Mouse (Mus musculus) CD4-positive, CD25-positive, alpha-beta regulatory T cell, adult 2 months (primary cell): ENCODE data around the gene Tmem245.

Experiments
- DNase-seq: peaks from one replicate; pipeline ENCODE4 v3.0.0-alpha.2; 2012; ENCODE audit warnings: low read depth, low spot score

Tmem245 gene

DNA sequence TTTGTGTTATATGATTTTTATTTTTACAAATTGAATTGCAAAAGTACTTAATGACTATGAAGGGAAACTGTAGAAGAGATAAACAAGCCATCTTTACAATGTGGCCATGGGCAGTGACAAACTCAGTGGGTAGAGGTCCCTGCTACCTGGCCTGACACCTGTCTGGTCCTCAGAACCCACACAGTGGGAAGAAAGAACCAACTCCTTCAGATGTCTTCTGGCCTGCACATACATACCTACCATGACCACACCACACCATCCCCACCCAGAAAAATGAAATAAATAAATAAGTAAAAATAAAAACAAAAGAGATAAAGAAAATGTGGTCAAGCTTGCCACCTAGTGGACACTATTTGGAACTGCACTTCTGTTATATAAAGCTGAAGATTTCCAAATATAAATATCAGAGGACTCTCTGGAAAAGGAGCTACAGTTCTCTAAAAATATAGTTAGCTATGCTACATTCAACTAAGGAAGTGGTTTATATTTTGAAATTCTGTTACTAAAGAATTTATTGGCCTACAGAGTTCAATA, 127.2 kb downstream of the Tmem245 start:
- DNase-seq, result peak; percentile 56
